Mouse (Mus musculus): ENCODE data around the gene Gchfr. TPM values are rescaled to one million over a fixed set of nuclear protein-coding genes. Genes with fewer than 3 reads are reported as not detected.
A peak's percentile ranks its signal among the peaks of the same experiment; 100 is the strongest.

Gchfr gene
- total and polyA plus RNA-seq, 3 experiments = 1.1 to 18.2 (median 1.8) TPM

GRCm38 (mm10) chr2:119177384-119177939 is 9.9 kb downstream of the Gchfr start:
- H3K9me3 ChIP-seq (replicated peaks; ENCODE audit: low read length) = peaks cover 5% of the 10 kb centered on the region
- peak overlapping the region in 2 of 3 experiments; percentile 29 to 54 for H3K4me3 ChIP-seq (replicated peaks in 1 of 3; ENCODE audit: low read depth in 2 of 3, low read length in 2 of 3, poor library complexity in 1 of 3)
- no peak overlapping the region for H3K9ac ChIP-seq (ENCODE audit: insufficient read depth, low read depth)
- H3K27me3 ChIP-seq (replicated peaks) = no peaks in the 10 kb centered on the region
- DNase-seq (ENCODE audit: extremely low read depth) = peak; percentile 65
- peak overlapping the region; percentile 85; the same call in 1 of the 2 replicates for H3K4me2 ChIP-seq (ENCODE audit: insufficient read depth, low read depth, poor library complexity, severe bottlenecking)
- H3K36me3 ChIP-seq (replicated peaks in 1 of 2; ENCODE audit: control insufficient read depth in 1 of 2, insufficient read depth in 1 of 2, low read length in 1 of 2) = peaks cover 22 to 38% of the 10 kb centered on the region in 2 experiments
- H3K4me1 ChIP-seq (ENCODE audit: control insufficient read depth in 1 of 2, insufficient read depth in 2 of 2) = peaks cover 28 to 71% of the 10 kb centered on the region in 2 experiments
- in situ Hi-C loops (cut with MboI; ENCODE audit: low pct_ligation_motif_present, low pct_unique_long_range_greater_than_20kb, low sequenced_read_pairs) = loop anchor here (25.0 kb wide), 2 partner anchors 290 to 415 kb away; partner anchors contain the start of genes Ccdc9b and Phgr1
- dilution Hi-C loops (cut with MboI; ENCODE audit: extremely low pct_ligation_motif_present, extremely low pct_unique_long_range_greater_than_20kb, low sequenced_read_pairs) = no loop called here
- H3K27ac ChIP-seq (ENCODE audit: insufficient read depth, low read depth) = peak overlapping the region; percentile 81
- TF ChIP-seq TBP (conservative IDR thresholded peaks at IDR 0.05; ENCODE audit: low read depth, low read length) (0 out of 2 replicates have a peak, but pooled peaks have one; percentile 33), MXI1 (IDR thresholded peaks at IDR 0.05; ENCODE audit: low read depth, low read length) (peak; percentile 46; the same call in 1 of the 2 replicates), EP300 (IDR thresholded peaks at IDR 0.05; ENCODE audit: low read length) (peak; percentile 51), NELFE (IDR thresholded peaks at IDR 0.05; ENCODE audit: low read depth, low read length) (no peak), ETS1 (conservative IDR thresholded peaks at IDR 0.05; ENCODE audit: low read depth, low read length) (peak; percentile 60), MAFK (IDR thresholded peaks at IDR 0.05; ENCODE audit: insufficient replicate concordance, low read length) (no peak), UBTF (IDR thresholded peaks at IDR 0.05; ENCODE audit: low read depth, low read length) (no peak), MAX (IDR thresholded peaks at IDR 0.05; ENCODE audit: low read length) (peak; percentile 27; the same call in 1 of the 2 replicates), TCF12 (IDR thresholded peaks at IDR 0.05; ENCODE audit: low read depth, low read length) (peak; percentile 52; the same call in 1 of the 2 replicates), RCOR1 (conservative IDR thresholded peaks at IDR 0.05; ENCODE audit: low read depth, low read length) (no peak)
- H3K79me2 ChIP-seq (replicated peaks; ENCODE audit: control insufficient read depth, extremely low read depth, insufficient read depth, poor library complexity, severe bottlenecking) = no peaks in the 10 kb centered on the region; the same call in 1 of the 2 replicates

- dilution Hi-C loops (cut with MboI; ENCODE audit: extremely low pct_ligation_motif_present, extremely low pct_unique_long_range_greater_than_20kb, low sequenced_read_pairs) = no loop called here
Observed at GRCm38 (mm10) chr2:119182914-119183313, 15.3 kb downstream of the Gchfr start.

More at GRCm38 (mm10) chr2:119182914-119183313, 15.3 kb downstream of the Gchfr start:
- in situ Hi-C loops (cut with MboI; ENCODE audit: low pct_ligation_motif_present, low pct_unique_long_range_greater_than_20kb, low sequenced_read_pairs) = loop anchor here (10.0 to 25.0 kb wide), 3 partner anchors 58 to 421 kb away; partner anchors contain the start of genes Ccdc9b and Phgr1
- TF ChIP-seq CTCF (conservative IDR thresholded peaks at IDR 0.05 in 1 of 2, IDR thresholded peaks at IDR 0.05 in 1 of 2; ENCODE audit: low read depth in 2 of 2, low read length in 2 of 2) (no peak), GABPA (IDR thresholded peaks at IDR 0.05; ENCODE audit: insufficient replicate concordance, low read depth, low read length) (no peak), MAZ (IDR thresholded peaks at IDR 0.05; ENCODE audit: low read depth, low read length) (no peak), USF2 (conservative IDR thresholded peaks at IDR 0.05; ENCODE audit: low read depth, low read length) (no peak), TBP (conservative IDR thresholded peaks at IDR 0.05; ENCODE audit: low read depth, low read length) (no peak), ELF1 (IDR thresholded peaks at IDR 0.05; ENCODE audit: low read depth, low read length) (no peak), CHD2 (IDR thresholded peaks at IDR 0.05; ENCODE audit: low read length) (no peak), ZKSCAN1 (IDR thresholded peaks at IDR 0.05; ENCODE audit: borderline replicate concordance, low read depth, low read length) (no peak), MAFK (IDR thresholded peaks at IDR 0.05; ENCODE audit: insufficient replicate concordance, low read length) (no peak), BHLHE40 (IDR thresholded peaks at IDR 0.05; ENCODE audit: low read depth, low read length) (no peak), HCFC1 (IDR thresholded peaks at IDR 0.05; ENCODE audit: low read depth, low read length) (no peak), POLR2A (IDR thresholded peaks at IDR 0.05; ENCODE audit: low read depth, low read length) (no peak), ZC3H11A (IDR thresholded peaks at IDR 0.05; ENCODE audit: low read depth, low read length) (no peak), MYC (IDR thresholded peaks at IDR 0.05; ENCODE audit: low read depth, low read length) (no peak), CHD1 (IDR thresholded peaks at IDR 0.05; ENCODE audit: low read depth, low read length) (no peak), JUN (IDR thresholded peaks at IDR 0.05; ENCODE audit: insufficient read depth, low read depth, low read length) (no peak), RAD21 (IDR thresholded peaks at IDR 0.05; ENCODE audit: low read depth, low read length) (no peak)
- no peaks in the 10 kb centered on the region for H3K27me3 ChIP-seq (replicated peaks)
- H3K9ac ChIP-seq (ENCODE audit: insufficient read depth, low read depth) = no peak overlapping the region
- H3K4me3 ChIP-seq (replicated peaks in 1 of 3; ENCODE audit: low read depth in 2 of 3, low read length in 2 of 3, poor library complexity in 1 of 3) = no peak overlapping the region
- H3K79me2 ChIP-seq (replicated peaks; ENCODE audit: control insufficient read depth, extremely low read depth, insufficient read depth, poor library complexity, severe bottlenecking) = no peaks in the 10 kb centered on the region
- H3K4me2 ChIP-seq (ENCODE audit: insufficient read depth, low read depth, poor library complexity, severe bottlenecking) = no peak overlapping the region
- no peak for DNase-seq (ENCODE audit: extremely low read depth)
- peaks cover 6 to 21% of the 10 kb centered on the region in 2 experiments; a peak in 3 of 4 replicates for H3K4me1 ChIP-seq (ENCODE audit: control insufficient read depth in 1 of 2, insufficient read depth in 2 of 2)
- H3K27ac ChIP-seq (ENCODE audit: insufficient read depth, low read depth) = no peak overlapping the region
- peaks cover 3% of the 10 kb centered on the region for H3K9me3 ChIP-seq (replicated peaks; ENCODE audit: low read length)
- peaks cover 35 to 74% of the 10 kb centered on the region in 2 experiments for H3K36me3 ChIP-seq (replicated peaks in 1 of 2; ENCODE audit: control insufficient read depth in 1 of 2, insufficient read depth in 1 of 2, low read length in 1 of 2)
